Mouse (Mus musculus) liver, postnatal 0 days (tissue): ENCODE data around the gene Mdm4.

Experiments used
- CTCF ChIP-seq: sonication (generic); IDR thresholded peaks from 2 replicates; pipeline ENCODE4 v1.5.1; 2016; ENCODE audit warnings: antibody characterized with exemption, low read depth
- EP300 ChIP-seq: IDR thresholded peaks from 2 replicates; pipeline ENCODE4 v1.6.1; 2016; ENCODE audit warnings: antibody characterized with exemption, low read depth, mild to moderate bottlenecking

- TF ChIP-seq CTCF (peak; percentile 27), EP300 (no peak)
These were observed 9.0 kb downstream of the Mdm4 start for GRCm38 (mm10) chr1:133021391-133021790.
